Mouse (Mus musculus): ENCODE data around the gene Cd160.

The Cd160 gene

GRCm38 (mm10) chr3:96828984-96829383 lies at the start of gene Cd160, which contains the start of gene Pdzk1:
Cd160 (minus strand) TSS chr3:96829351.
Pdzk1 (plus strand) TSS chr3:96829284.
- DNase-seq (ENCODE audit: low read depth) = no peak

DNA sequence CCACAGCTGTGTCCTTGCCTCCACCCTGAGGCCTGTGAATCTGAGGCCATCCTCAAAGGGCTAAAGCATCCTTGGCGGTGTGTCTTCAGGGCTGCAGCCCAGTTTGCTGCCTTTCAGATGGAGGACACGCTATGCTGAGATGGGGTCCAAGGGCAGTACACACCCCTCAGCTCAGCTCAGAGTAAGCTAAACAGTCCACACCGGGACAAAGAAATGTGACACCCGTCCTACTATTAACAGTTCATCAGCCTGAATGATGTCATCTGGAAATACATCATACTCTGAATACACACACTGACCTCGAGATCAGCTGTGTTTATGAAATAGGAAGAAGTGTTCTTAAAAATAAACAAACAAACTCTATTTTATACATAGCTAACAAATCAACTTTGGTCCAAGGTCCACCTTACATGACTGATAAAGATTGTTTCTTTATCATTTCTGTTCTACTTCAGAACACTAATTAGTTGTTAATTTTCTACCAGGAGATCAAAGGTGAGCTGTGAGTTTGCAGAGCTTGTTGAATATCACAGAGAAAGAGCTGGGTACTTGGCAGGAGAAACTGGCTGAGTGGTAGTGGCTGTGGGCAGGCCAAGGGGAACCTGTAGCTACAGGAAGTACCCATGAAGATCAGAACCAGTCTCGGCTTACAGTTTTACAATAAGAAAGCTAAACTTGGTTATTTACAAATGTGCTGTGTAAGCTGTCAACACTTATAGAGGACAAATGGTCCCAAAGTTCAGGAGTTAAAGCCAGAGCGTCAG lies 45.8 kb upstream of the Cd160 start:
- no peak for DNase-seq (ENCODE audit: low read depth)

DNA sequence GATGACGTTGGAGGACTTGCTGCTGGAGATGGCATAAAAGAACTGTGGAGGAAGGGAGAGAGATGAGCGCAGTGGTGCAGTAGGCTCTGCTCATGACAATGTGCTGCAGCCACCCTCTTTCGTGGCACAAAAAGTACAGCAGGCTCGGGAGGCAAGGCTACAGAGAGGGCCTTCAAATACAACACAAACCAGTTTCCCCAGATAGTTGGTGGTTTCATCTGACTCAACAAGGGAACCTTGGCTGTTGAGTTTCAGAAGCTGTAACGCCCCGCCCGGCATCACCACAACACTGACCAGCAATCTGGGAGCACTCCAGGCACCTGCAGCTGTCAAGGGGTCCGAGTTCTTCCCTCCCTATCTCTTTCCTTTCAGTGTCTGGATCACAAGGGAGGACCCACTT lies 43.4 kb upstream of the Cd160 start:
- DNase-seq (ENCODE audit: low read depth) = no peak

GRCm38 (mm10) chr3:96871070-96871469 lies 41.9 kb upstream of the Cd160 start:
- DNase-seq (ENCODE audit: low read depth) = no peak

GRCm38 (mm10) chr3:96870270-96870669 lies 41.1 kb upstream of the Cd160 start:
- DNase-seq (ENCODE audit: low read depth) = no peak

GRCm38 (mm10) chr3:96869091-96869490 lies 39.9 kb upstream of the Cd160 start:
- no peak for DNase-seq (ENCODE audit: low read depth)

GRCm38 (mm10) chr3:96868566-96868965 lies 39.4 kb upstream of the Cd160 start:
- DNase-seq (ENCODE audit: low read depth) = no peak

DNA sequence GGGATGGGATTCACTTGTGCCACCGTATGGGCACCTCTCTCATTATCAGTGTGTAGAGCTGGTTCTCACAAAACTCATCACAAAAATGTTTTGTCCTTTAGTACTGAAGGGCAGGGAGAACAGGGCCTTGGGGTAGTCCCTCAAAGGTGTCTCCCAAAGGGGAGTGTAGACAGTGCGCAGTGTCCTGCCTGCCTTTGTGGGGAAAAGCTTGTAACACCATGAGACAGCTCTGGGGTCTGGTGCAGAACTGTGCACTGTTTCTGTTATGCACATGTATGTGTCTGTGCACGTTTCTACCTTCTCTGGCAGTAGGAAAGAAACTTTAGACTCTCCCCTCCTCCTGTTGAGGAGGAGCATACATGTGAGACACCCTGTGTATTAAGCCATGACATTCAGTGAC lies 38.7 kb upstream of the Cd160 start:
- DNase-seq (ENCODE audit: low read depth) = no peak

DNA sequence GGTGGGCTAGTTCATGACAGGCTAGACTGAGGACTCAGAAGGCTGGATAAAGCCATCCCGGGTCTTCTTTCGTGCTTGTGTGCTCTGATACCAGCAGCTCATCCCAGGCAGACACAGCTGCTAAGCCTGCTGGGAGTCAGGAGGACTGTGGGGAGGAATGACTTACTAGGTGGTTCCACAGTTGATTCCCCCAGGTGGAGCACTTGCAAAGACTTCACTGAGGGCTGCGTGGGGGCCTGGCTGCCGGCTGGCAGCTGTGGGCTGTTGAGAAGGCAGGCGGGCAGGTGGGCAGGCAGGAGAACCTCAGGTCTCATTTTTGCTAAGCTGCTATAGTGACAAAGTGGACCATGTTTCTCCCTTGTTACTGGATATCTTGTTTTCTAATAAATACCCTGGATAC lies 31.3 kb upstream of the Cd160 start:
- DNase-seq (ENCODE audit: low read depth) = no peak

GRCm38 (mm10) chr3:96855833-96856232 lies 26.7 kb upstream of the Cd160 start:
- no peak for DNase-seq (ENCODE audit: low read depth)

DNA sequence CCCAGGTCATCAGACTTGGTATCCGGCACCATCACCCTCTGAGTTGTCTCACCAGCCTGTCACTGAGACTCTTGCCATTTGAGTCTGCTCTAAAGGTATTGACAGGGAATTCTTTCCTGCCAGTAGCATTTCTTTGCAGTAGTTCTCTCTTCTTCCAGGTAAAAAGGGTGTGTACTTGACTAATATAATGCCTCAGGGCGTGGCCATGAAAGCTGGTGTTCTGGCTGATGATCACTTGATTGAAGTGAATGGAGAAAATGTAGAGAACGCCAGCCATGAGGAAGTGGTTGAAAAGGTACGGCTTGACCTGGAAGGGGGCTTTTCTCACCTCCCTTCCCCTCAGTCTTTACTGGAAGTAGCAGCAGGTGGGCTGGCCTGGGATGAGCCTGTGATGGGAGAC lies 25.2 kb upstream of the Cd160 start:
- no peak for DNase-seq (ENCODE audit: low read depth)

DNA sequence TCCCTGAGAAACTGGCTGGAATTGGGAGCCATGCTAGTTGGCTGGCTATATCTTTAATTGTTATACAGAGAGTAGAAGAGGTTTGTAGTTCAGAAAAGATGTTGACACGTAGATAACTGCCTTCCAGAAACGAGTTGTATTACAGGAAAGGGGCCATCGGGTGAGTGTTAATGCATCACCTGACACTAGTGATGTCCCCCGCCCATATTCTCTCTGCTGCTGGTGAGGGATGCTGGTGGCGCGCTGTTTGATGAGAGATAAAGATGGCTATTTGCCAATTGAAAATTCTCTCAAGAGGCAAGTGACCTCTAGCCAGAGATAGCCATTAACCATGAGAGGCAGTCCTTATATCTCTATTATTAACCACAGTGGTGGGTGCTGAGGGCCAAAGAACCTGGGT lies 23.4 kb upstream of the Cd160 start:
- DNase-seq (ENCODE audit: low read depth) = no peak

DNA sequence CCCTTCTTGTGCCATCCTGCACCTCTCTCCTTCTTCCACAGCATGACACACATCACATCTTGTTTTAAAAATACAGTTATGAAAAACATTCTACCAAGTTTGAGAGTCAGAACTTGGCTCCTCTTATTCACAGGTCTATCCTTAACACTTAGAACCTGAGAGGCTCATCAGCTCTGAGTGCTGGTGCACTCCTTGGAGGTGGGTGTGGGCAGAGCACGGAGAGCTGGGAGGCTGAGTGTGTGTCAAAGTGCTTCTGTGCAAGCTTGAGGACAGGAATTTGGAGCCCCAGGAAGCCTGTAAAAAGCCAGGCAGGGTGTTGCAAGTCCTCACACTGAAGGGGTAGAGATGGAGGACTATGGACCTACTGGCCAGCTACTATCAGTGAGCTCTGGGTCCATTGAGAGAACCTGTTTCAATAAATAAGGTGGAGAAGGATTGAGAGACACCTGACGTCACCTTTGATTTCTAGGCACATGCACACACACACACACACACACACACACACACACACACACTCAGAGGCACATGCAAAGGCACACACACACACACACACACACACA lies 20.1 kb upstream of the Cd160 start:
- DNase-seq (ENCODE audit: low read depth) = no peak

- peak; percentile 22 for DNase-seq (ENCODE audit: low read depth)
These were observed 19.3 kb upstream of the Cd160 start for GRCm38 (mm10) chr3:96848470-96848869.

DNA sequence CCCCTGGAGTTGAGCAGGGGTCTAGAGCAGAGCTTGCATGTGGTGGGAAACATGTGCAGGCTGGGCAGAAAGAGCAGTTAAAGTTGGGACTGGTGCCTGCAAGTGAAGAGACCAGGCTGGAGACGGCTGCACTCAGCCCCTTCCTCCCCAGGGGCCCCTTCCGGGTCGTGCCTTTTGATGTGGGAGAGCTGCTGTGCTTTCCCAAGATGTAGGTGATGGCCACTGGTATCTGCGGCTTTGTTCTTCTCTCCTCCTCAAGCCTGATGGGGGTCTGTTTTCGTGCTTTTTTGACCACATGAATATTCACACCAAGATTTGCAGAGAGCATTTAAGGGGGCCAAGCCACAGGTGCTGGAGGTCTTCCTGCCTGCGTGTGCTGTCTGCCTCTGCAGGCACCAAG lies 18.5 kb upstream of the Cd160 start:
- DNase-seq (ENCODE audit: low read depth) = peak; percentile 64

DNA sequence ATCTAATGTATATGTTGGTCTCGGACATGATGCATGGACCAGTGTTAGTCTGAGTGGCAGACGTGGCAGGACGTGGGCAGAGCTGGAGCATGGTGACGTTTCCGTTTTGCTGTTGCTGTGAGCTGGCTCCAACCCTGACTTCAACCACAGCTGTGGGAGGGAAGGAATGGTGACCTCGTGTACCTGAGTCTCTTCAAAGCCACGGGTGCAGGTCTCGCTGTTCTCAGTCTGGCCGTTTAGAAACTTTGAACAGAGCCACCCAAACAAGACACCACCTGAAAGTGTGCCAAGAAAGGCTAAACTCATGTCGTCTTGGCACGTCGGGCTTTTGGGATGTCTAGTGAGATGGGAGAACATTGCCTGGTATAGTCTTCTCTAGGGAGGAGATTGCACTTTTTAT lies 17.8 kb upstream of the Cd160 start:
- DNase-seq (ENCODE audit: low read depth) = peak; percentile 42

- DNase-seq (ENCODE audit: low read depth) = no peak
These were observed 16.7 kb upstream of the Cd160 start for GRCm38 (mm10) chr3:96845806-96846205.

- no peak for DNase-seq (ENCODE audit: low read depth)
These were observed 16.0 kb upstream of the Cd160 start for GRCm38 (mm10) chr3:96845191-96845590.

GRCm38 (mm10) chr3:96838996-96839645 lies 10.0 kb upstream of the Cd160 start:
- DNase-seq (ENCODE audit: low read depth) = no peak

GRCm38 (mm10) chr3:96836414-96836813 lies 7.3 kb upstream of the Cd160 start:
- no peak for DNase-seq (ENCODE audit: low read depth)

- DNase-seq (ENCODE audit: low read depth) = no peak
These were observed 5.6 kb upstream of the Cd160 start for GRCm38 (mm10) chr3:96834587-96835348.

DNA sequence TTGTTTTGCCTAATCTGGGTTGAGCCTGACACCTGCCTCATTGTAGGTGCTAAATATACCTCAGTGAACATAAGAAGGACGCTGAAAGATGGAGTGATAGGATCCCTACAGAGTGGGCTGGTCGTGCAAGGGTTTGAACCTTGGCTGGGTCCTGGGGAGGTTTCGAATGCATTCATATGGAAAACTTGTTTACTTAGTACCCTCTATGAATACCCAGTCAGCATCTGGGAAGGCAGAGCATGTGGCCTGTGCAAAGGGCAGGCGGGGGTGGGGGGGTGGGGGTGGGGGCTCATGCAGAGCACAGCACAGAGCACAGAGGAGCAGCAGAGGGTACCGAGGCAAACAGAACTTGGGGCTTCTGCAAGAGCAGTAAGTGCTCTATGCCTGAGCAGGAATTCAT lies 3.8 kb upstream of the Cd160 start:
- DNase-seq (ENCODE audit: low read depth) = no peak

DNA sequence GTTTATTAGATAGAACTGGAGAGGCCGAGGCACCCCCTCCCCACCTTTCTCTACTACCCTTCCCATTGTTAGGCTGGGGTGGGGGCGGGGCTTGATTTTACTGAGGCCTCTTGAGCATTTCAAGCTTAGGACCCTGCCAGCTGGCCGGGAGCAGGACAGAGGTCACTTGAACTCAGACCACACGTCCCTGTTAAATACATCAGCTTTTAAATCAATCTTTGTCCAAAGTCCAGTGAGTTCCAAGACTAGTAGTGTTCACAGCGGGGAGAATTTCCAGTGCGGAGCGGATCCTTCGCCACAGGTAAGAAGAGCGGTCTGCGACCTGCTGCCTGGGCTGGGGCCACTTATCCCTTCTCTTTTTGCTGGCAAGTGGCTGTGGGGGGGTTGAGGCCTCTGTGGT lies 705 bp upstream of the Cd160 start:
- no peak for DNase-seq (ENCODE audit: low read depth)
